Mouse (Mus musculus): ENCODE measurements at regions not wholly inside any gene's neighbourhood (a gene's known extent, or its start where the extent isn't known, plus 50 kb on each side); places are given as distances from the start of the nearest gene placed in this dataset.

DNA sequence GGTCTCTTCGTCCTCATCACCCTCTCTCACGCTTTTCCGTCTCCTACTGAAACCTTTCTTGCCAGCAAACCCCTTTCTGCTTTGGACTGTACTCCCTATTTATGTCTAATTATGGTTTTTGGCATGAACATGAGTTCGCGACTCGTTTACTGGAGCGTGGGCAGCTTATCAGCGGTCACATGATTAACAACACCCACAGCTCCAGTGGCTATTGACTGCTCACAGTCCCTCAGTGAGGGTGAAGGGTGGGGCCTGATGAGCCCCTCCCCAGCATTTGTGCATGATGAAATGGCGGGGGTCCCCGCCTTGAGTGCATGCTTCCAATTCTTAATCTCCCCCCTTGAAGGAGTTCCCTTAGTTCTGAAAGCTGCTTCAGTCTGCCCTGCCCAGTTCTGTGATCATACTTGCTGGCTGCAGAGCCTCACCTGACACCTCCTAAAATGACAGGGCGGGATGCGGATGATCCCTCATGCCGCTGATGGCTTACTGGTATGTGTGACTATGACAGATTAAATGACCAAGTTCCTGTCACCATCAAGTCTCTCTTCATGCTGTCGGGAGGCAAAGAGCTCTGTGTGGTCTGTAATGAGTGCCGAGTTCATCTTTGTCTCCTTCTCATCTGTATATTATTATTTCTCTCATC lies 125.7 kb upstream of the Tut7 start:
- TF ChIP-seq POLR2A (IDR thresholded peaks at IDR 0.05; ENCODE audit: extremely low read depth, insufficient read depth, low read length): no peak
- Histone ChIP-seq H3K27me3 (ENCODE audit: control insufficient read depth, insufficient read depth, low read length) (no peaks in the 10 kb centered on the region), H3K4me3 (ENCODE audit: insufficient read depth, low read depth, low read length) (no peak overlapping the region), H3K79me2 (ENCODE audit: control insufficient read depth, insufficient read depth, low read length) (no peaks in the 10 kb centered on the region), H3K9ac (ENCODE audit: low read depth, low read length) (no peak overlapping the region), H3K4me1 (ENCODE audit: control insufficient read depth, insufficient read depth, low read length) (no peaks in the 10 kb centered on the region), H3K36me3 (ENCODE audit: control insufficient read depth, insufficient read depth, low read length) (no peaks in the 10 kb centered on the region), H3K27ac (replicated peaks; ENCODE audit: insufficient read depth, low read depth, low read length) (no peak overlapping the region)
- no peak for DNase-seq (ENCODE audit: extremely low read depth, low read depth, low spot score)
- 78% methylated on average over 15 of the region's 15 CpGs for WGBS

DNA sequence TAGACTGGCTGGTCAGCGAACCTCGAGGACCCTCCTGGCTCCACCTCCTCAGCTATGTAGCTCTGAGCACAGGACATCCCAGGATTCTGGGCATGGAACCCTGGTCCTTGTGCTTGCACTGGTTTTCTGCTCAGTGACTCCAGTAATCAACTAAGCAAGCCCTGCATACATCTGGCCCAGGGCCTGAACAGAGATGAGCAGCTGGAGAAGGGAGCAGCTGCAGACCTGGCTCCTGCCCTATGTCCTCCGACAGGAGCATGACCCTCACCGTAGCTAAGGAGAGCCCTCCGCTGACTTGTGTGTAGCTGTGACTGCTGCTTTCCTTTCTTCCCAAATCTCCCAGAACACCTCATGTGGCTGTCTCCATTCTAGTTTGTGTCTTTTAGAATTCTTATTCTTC lies 124.5 kb upstream of the Tut7 start:
- DNase-seq (ENCODE audit: extremely low read depth, low read depth, low spot score): no peak
- H3K9ac ChIP-seq (ENCODE audit: low read depth, low read length): no peak overlapping the region
- H3K4me1 ChIP-seq (ENCODE audit: control insufficient read depth, insufficient read depth, low read length): no peaks in the 10 kb centered on the region
- 80% methylated on average over 5 of the region's 5 CpGs for WGBS
- no peak overlapping the region for H3K27ac ChIP-seq (replicated peaks; ENCODE audit: insufficient read depth, low read depth, low read length)
- H3K36me3 ChIP-seq (ENCODE audit: control insufficient read depth, insufficient read depth, low read length): no peaks in the 10 kb centered on the region
- H3K79me2 ChIP-seq (ENCODE audit: control insufficient read depth, insufficient read depth, low read length): no peaks in the 10 kb centered on the region
- TF ChIP-seq POLR2A (IDR thresholded peaks at IDR 0.05; ENCODE audit: extremely low read depth, insufficient read depth, low read length): no peak
- no peak for TF ChIP-seq CTCF (IDR thresholded peaks at IDR 0.05; ENCODE audit: low read depth, low read length)
- H3K27me3 ChIP-seq (ENCODE audit: control insufficient read depth, insufficient read depth, low read length): no peaks in the 10 kb centered on the region
- H3K4me3 ChIP-seq (ENCODE audit: insufficient read depth, low read depth, low read length): no peak overlapping the region

DNA sequence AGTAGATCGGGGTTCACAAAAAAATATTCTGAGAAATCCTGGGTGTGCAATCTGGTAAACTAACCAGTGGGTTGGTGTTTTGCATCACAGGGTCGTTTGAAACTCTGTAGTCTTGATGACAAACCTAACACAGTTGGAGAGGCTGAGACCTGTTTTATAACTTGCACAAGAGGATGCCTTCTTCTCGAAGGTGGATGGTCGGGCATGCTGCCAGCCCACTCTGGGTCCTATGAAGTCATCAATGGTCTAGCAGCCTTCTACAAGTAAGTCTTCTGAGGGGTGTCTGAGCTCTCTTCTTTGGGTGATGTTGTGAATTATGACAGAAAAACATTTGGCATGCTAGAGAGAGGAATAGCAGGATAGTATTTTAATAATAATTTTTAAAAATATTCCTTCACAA lies 123.6 kb upstream of the Tut7 start:
- Histone ChIP-seq H3K4me3 (ENCODE audit: insufficient read depth, low read depth, low read length) (no peak overlapping the region), H3K9ac (ENCODE audit: low read depth, low read length) (no peak overlapping the region), H3K79me2 (ENCODE audit: control insufficient read depth, insufficient read depth, low read length) (no peaks in the 10 kb centered on the region), H3K36me3 (ENCODE audit: control insufficient read depth, insufficient read depth, low read length) (no peaks in the 10 kb centered on the region), H3K27me3 (ENCODE audit: control insufficient read depth, insufficient read depth, low read length) (no peaks in the 10 kb centered on the region), H3K27ac (replicated peaks; ENCODE audit: insufficient read depth, low read depth, low read length) (no peak overlapping the region), H3K4me1 (ENCODE audit: control insufficient read depth, insufficient read depth, low read length) (no peaks in the 10 kb centered on the region)
- no peak for DNase-seq (ENCODE audit: extremely low read depth, low read depth, low spot score)
- WGBS: 59% methylated on average over 4 of the region's 4 CpGs
- TF ChIP-seq CTCF (IDR thresholded peaks at IDR 0.05; ENCODE audit: low read depth, low read length) (no peak), POLR2A (IDR thresholded peaks at IDR 0.05; ENCODE audit: extremely low read depth, insufficient read depth, low read length) (no peak)

DNA sequence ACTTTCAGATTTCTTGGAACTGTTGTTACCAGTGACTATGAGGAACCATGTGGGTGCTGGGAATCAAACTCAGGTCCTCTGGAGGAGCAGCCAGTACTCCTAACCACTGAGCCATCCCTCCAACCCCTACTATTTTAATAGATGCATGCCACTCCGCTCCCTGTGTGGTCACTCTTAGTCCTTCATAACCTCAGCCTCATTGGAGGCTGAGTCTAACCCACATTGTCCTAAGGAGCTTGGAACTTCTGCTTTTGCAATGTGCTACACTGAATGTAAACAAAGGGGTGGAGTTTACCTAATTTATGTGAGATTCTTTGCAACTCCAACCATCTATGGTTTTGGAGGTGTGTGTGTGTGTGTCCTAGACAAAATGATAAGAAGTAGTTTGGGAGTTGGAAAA lies 122.7 kb upstream of the Tut7 start:
- Histone ChIP-seq H3K36me3 (ENCODE audit: control insufficient read depth, insufficient read depth, low read length) (no peaks in the 10 kb centered on the region), H3K9ac (ENCODE audit: low read depth, low read length) (no peak overlapping the region), H3K4me3 (ENCODE audit: insufficient read depth, low read depth, low read length) (no peak overlapping the region), H3K27me3 (ENCODE audit: control insufficient read depth, insufficient read depth, low read length) (no peaks in the 10 kb centered on the region), H3K4me1 (ENCODE audit: control insufficient read depth, insufficient read depth, low read length) (no peaks in the 10 kb centered on the region), H3K27ac (replicated peaks; ENCODE audit: insufficient read depth, low read depth, low read length) (no peak overlapping the region), H3K79me2 (ENCODE audit: control insufficient read depth, insufficient read depth, low read length) (no peaks in the 10 kb centered on the region)
- 87% methylated on average over 1 of the region's 1 CpGs for WGBS
- no peak for TF ChIP-seq POLR2A (IDR thresholded peaks at IDR 0.05; ENCODE audit: extremely low read depth, insufficient read depth, low read length)
- TF ChIP-seq CTCF (IDR thresholded peaks at IDR 0.05; ENCODE audit: low read depth, low read length): no peak
- DNase-seq (ENCODE audit: extremely low read depth, low read depth, low spot score): no peak

DNA sequence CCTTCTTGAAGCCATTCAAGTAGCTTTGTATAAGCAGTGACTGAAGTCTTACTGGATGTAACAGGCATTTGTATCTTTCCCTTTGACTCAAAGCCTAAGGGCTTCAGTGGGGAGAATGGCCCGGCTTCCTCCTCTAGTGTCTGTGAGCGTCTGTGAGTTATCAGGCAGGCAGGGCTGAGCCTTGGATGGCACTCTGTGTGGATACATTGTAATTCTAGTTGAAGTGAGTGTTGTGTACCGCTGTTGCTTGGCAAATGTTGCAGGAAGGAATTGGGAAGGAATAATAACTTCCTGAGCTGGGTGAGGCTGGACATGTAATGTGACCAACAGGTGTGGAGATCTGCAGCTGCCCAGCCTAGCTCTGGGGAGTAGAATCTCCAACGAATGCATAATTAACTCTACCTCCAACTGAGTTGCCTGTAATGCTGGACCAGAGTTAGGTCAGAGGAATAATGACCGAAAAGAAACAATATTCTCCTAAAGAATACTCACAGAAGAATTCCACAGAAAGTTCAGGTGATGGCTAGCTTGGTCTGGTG lies 120.7 kb upstream of the Tut7 start:
- Histone ChIP-seq H3K27ac (replicated peaks; ENCODE audit: insufficient read depth, low read depth, low read length) (no peak overlapping the region), H3K27me3 (ENCODE audit: control insufficient read depth, insufficient read depth, low read length) (no peaks in the 10 kb centered on the region), H3K36me3 (ENCODE audit: control insufficient read depth, insufficient read depth, low read length) (no peaks in the 10 kb centered on the region), H3K4me1 (ENCODE audit: control insufficient read depth, insufficient read depth, low read length) (no peaks in the 10 kb centered on the region), H3K9ac (ENCODE audit: low read depth, low read length) (no peak overlapping the region), H3K4me3 (ENCODE audit: insufficient read depth, low read depth, low read length) (no peak overlapping the region), H3K79me2 (ENCODE audit: control insufficient read depth, insufficient read depth, low read length) (no peaks in the 10 kb centered on the region)
- WGBS: 74% methylated on average over 5 of the region's 5 CpGs
- DNase-seq (ENCODE audit: extremely low read depth, low read depth, low spot score): no peak
- TF ChIP-seq CTCF (IDR thresholded peaks at IDR 0.05; ENCODE audit: low read depth, low read length) (no peak), POLR2A (IDR thresholded peaks at IDR 0.05; ENCODE audit: extremely low read depth, insufficient read depth, low read length) (no peak)

DNA sequence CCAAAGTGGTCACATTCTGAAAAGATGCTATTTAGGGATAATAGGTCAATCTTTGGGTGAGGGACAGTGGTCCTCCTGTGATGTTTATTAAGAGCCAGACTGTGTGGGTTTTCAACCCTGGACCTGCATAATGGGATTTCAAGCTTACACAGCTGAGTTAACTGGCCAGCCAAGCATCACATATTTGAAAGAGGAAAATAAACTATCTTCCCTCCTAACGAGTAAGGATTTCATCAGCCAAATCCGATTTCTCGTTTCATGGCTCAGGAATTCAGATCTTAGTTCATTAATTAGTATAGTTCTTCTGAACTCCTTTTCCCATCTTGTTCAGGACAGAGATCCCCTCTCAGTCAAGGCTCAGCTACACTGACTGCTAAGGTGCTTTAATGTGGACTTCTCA lies 120.1 kb upstream of the Tut7 start:
- TF ChIP-seq CTCF (IDR thresholded peaks at IDR 0.05; ENCODE audit: low read depth, low read length): no peak
- no peak for TF ChIP-seq POLR2A (IDR thresholded peaks at IDR 0.05; ENCODE audit: extremely low read depth, insufficient read depth, low read length)
- Histone ChIP-seq H3K4me3 (ENCODE audit: insufficient read depth, low read depth, low read length) (no peak overlapping the region), H3K4me1 (ENCODE audit: control insufficient read depth, insufficient read depth, low read length) (no peaks in the 10 kb centered on the region), H3K27ac (replicated peaks; ENCODE audit: insufficient read depth, low read depth, low read length) (no peak overlapping the region), H3K27me3 (ENCODE audit: control insufficient read depth, insufficient read depth, low read length) (no peaks in the 10 kb centered on the region), H3K9ac (ENCODE audit: low read depth, low read length) (no peak overlapping the region), H3K36me3 (ENCODE audit: control insufficient read depth, insufficient read depth, low read length) (no peaks in the 10 kb centered on the region), H3K79me2 (ENCODE audit: control insufficient read depth, insufficient read depth, low read length) (no peaks in the 10 kb centered on the region)
- 80% methylated on average over 3 of the region's 3 CpGs for WGBS
- no peak for DNase-seq (ENCODE audit: extremely low read depth, low read depth, low spot score)

Data from liver, adult 2 months (tissue).